ENCODE assay signal across 8 mouse cellular contexts in the genomic region with DNA sequence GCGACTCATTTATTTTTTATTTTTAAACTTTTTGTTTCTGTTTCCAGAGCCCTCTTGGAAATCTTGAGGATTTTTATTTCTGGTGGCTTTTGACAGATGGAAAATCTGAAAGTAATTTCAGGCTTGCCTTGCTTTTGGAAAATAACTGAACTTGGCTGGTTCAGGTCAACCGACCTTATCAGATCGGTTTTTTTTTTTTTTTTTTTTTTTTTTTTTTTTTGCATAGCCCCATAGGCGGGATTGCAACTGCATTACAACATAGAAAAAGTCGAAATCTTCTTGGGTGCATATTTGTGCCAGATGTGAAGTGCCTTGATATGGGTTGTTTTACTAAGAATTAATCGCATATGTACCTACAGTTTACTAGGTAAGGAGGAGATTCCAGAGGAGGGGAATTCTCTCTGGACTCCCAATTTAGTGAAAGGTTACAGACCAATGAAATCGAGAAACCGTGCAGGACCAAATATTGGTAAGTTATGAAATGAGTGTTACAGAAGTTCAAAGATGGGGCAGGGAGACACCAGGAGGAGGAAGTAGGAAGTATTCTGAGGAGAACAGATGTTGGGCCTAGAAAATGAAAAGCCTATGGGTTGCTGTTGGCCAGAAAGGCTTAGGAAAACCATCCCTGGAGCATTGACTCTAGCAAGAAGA. TPM values are rescaled to one million over a fixed set of nuclear protein-coding genes. Genes with fewer than 3 reads are reported as not detected.
DNase-seq lines count a peak whose midpoint lies in the region; ATAC-seq and TF ChIP-seq lines count a peak whose summit lies in the region.

No protein-coding gene starts in this region.

- H3K27me3 ChIP-seq in MEL (ENCODE audit: control insufficient read depth in 1 of 2, insufficient read depth in 2 of 2, low read length in 2 of 2) = no peaks in the 10 kb centered on the region
- no peaks in the 10 kb centered on the region for H3K27me3 ChIP-seq in forebrain, postnatal 0 days (ENCODE audit: insufficient read depth, low read length)
- no peaks in the 10 kb centered on the region for H3K27me3 ChIP-seq in limb, embryonic 15.5 days
- no peaks in the 10 kb centered on the region for H3K27me3 ChIP-seq in stomach, postnatal 0 days (ENCODE audit: control insufficient read depth, insufficient read depth, low read length)

- DNase-seq in kidney, adult 18-20 months = peak; percentile 6
- DNase-seq in kidney, postnatal 14 days = no peak
- peak; percentile 78 for DNase-seq in MEL (ENCODE audit: low read depth, low spot score)
- DNase-seq in forebrain, postnatal 0 days = no peak
- DNase-seq in stomach, postnatal 0 days (ENCODE audit: low spot score) = no peak
- DNase-seq in left cerebral cortex, postnatal 10 days (ENCODE audit: extremely low spot score in 1 of 2, low spot score in 2 of 2) = no peak

- TF ChIP-seq RAD21 in MEL (IDR thresholded peaks at IDR 0.05; ENCODE audit: low read depth, low read length) = no peak; the same call in 1 of the 2 replicates

- no peaks in the 10 kb centered on the region for H3K9me3 ChIP-seq in MEL (replicated peaks; ENCODE audit: insufficient read depth, low read length)
- no peaks in the 10 kb centered on the region for H3K9me3 ChIP-seq in forebrain, postnatal 0 days (ENCODE audit: low read length)
- no peaks in the 10 kb centered on the region for H3K9me3 ChIP-seq in limb, embryonic 15.5 days
- no peaks in the 10 kb centered on the region for H3K9me3 ChIP-seq in stomach, postnatal 0 days (ENCODE audit: control insufficient read depth, low read length)

- ATAC-seq in forebrain, postnatal 0 days = no peak
- ATAC-seq in limb, embryonic 15.5 days (ENCODE audit: insufficient number of reproducible peaks, low FRiP score, low TSS enrichment, low read depth) = no peak
- ATAC-seq in stomach, postnatal 0 days (ENCODE audit: low FRiP score, low TSS enrichment) = no peak
- ATAC-seq in erythroid progenitor cell, adult 5-6 weeks (replicated peaks; ENCODE audit: low FRiP score, poor library complexity, severe bottlenecking) = no peak

- TF ChIP-seq EP300 in MEL (IDR thresholded peaks at IDR 0.05; ENCODE audit: low read depth in 1 of 2, low read length in 2 of 2) = peak; percentile 55 to 62
- TF ChIP-seq EP300 in stomach, postnatal 0 days (optimal IDR thresholded peaks at IDR 0.05) = peak; percentile 32

- peak overlapping the region; percentile 100 for H3K27ac ChIP-seq in MEL (ENCODE audit: control insufficient read depth, low read depth, low read length)
- H3K27ac ChIP-seq in forebrain, postnatal 0 days (ENCODE audit: low read depth, low read length) = peak overlapping the region; percentile 98
- peak overlapping the region; percentile 98 for H3K27ac ChIP-seq in limb, embryonic 15.5 days
- H3K27ac ChIP-seq in stomach, postnatal 0 days (replicated peaks) = peak overlapping the region; percentile 100

- H3K79me2 ChIP-seq in MEL (ENCODE audit: control insufficient read depth, insufficient read depth, low read length, poor library complexity) = peaks cover 13% of the 10 kb centered on the region

- peak overlapping the region; percentile 96 for H3K9ac ChIP-seq in MEL (ENCODE audit: control insufficient read depth, low read depth, low read length, poor library complexity, severe bottlenecking)
- peak overlapping the region; percentile 100 for H3K9ac ChIP-seq in forebrain, postnatal 0 days
- H3K9ac ChIP-seq in limb, embryonic 15.5 days = peak overlapping the region; percentile 89
- peak overlapping the region; percentile 100 for H3K9ac ChIP-seq in stomach, postnatal 0 days (ENCODE audit: low read length)

- no peak for TF ChIP-seq POLR2A in MEL (IDR thresholded peaks at IDR 0.05; ENCODE audit: control insufficient read depth in 1 of 2, insufficient read depth in 1 of 2, low read depth in 1 of 2, low read length in 2 of 2, poor library complexity in 1 of 2)

- TF ChIP-seq CTCF in MEL (IDR thresholded peaks at IDR 0.05 in 2 of 3, conservative IDR thresholded peaks at IDR 0.05 in 1 of 3; ENCODE audit: control insufficient read depth in 1 of 3, insufficient read depth in 1 of 3, low read depth in 2 of 3, low read length in 3 of 3, poor library complexity in 1 of 3, severe bottlenecking in 1 of 3) = peak in 1 of 3 experiments; percentile 10; a peak in 1 of 6 replicates
- no peak for TF ChIP-seq CTCF in forebrain, postnatal 0 days (IDR thresholded peaks at IDR 0.05; ENCODE audit: low read depth)
- TF ChIP-seq CTCF in stomach, postnatal 0 days (IDR thresholded peaks at IDR 0.05; ENCODE audit: low read depth) = no peak; the same call in 1 of the 2 replicates

- peaks cover 0 to 34% of the 10 kb centered on the region in 2 experiments; a peak in 3 of 4 replicates for H3K36me3 ChIP-seq in MEL (ENCODE audit: control insufficient read depth in 1 of 2, insufficient read depth in 2 of 2, low read length in 2 of 2)
- H3K36me3 ChIP-seq in forebrain, postnatal 0 days (ENCODE audit: insufficient read depth) = no peaks in the 10 kb centered on the region
- no peaks in the 10 kb centered on the region for H3K36me3 ChIP-seq in limb, embryonic 15.5 days
- H3K36me3 ChIP-seq in stomach, postnatal 0 days (ENCODE audit: control insufficient read depth, insufficient read depth, low read length) = peaks cover 2% of the 10 kb centered on the region; the same call in 1 of the 2 replicates

- intact Hi-C loops in left cerebral cortex, postnatal 10 days (cut with DNase I) = no loop called here

- H3K4me3 ChIP-seq in MEL (ENCODE audit: control insufficient read depth in 1 of 2, insufficient read depth in 1 of 2, low read depth in 2 of 2, low read length in 2 of 2) = peak overlapping the region; percentile 96
- peak overlapping the region; percentile 94 for H3K4me3 ChIP-seq in forebrain, postnatal 0 days (ENCODE audit: low read depth, low read length)
- H3K4me3 ChIP-seq in limb, embryonic 15.5 days = peak overlapping the region; percentile 95
- peak overlapping the region; percentile 98 for H3K4me3 ChIP-seq in stomach, postnatal 0 days (ENCODE audit: low read depth, low read length)

- 22% methylated on average over 8 of the region's 8 CpGs for WGBS in forebrain, postnatal 0 days
- WGBS in limb, embryonic 15.5 days = 9% methylated on average over 8 of the region's 8 CpGs
- 20% methylated on average over 8 of the region's 8 CpGs for WGBS in stomach, postnatal 0 days

- H3K4me1 ChIP-seq in MEL (ENCODE audit: control insufficient read depth in 1 of 2, insufficient read depth in 2 of 2, low read length in 2 of 2) = peaks cover 10 to 26% of the 10 kb centered on the region in 2 experiments
- 0 out of 2 replicates have a peak, but pooled peaks cover 4% of the 10 kb centered on the region for H3K4me1 ChIP-seq in forebrain, postnatal 0 days (ENCODE audit: insufficient read depth)
- H3K4me1 ChIP-seq in limb, embryonic 15.5 days = peaks cover 12% of the 10 kb centered on the region
- H3K4me1 ChIP-seq in stomach, postnatal 0 days (replicated peaks; ENCODE audit: control insufficient read depth, insufficient read depth) = peaks cover 3% of the 10 kb centered on the region; the same call in 1 of the 2 replicates

- peak overlapping the region; percentile 55 for H3K4me2 ChIP-seq in forebrain, postnatal 0 days (ENCODE audit: low read depth)
- H3K4me2 ChIP-seq in limb, embryonic 15.5 days = peak overlapping the region; percentile 74
- peak overlapping the region; percentile 63 for H3K4me2 ChIP-seq in stomach, postnatal 0 days (replicated peaks; ENCODE audit: low read depth)

TF ChIP-seq in MEL, 35 proteins besides CTCF, POLR2A, EP300 and RAD21 (continues in another document):
- TF ChIP-seq ETS1 (IDR thresholded peaks at IDR 0.05; ENCODE audit: low read depth, low read length) (peak; percentile 80), BHLHE40 (IDR thresholded peaks at IDR 0.05; ENCODE audit: borderline replicate concordance, low read depth, low read length) (0 out of 2 replicates have a peak, but pooled peaks have one; percentile 13), MEF2A (IDR thresholded peaks at IDR 0.05; ENCODE audit: extremely low read depth, insufficient replicate concordance, low read depth, low read length, poor library complexity, severe bottlenecking) (no peak), MAFK (IDR thresholded peaks at IDR 0.05; ENCODE audit: borderline replicate concordance, low read depth, low read length) (0 out of 2 replicates have a peak, but pooled peaks have one; percentile 10), JUND (IDR thresholded peaks at IDR 0.05; ENCODE audit: low read depth, low read length) (0 out of 2 replicates have a peak, but pooled peaks have one; percentile 29), CHD1 (IDR thresholded peaks at IDR 0.05; ENCODE audit: low read depth, low read length) (peak; percentile 86), USF1 (IDR thresholded peaks at IDR 0.05; ENCODE audit: low read depth, low read length) (no peak), ZKSCAN1 (IDR thresholded peaks at IDR 0.05; ENCODE audit: low read depth, low read length) (peak; percentile 67; the same call in 1 of the 2 replicates), HCFC1 (IDR thresholded peaks at IDR 0.05; ENCODE audit: low read depth, low read length) (peak; percentile 62), POLR2AphosphoS5 (IDR thresholded peaks at IDR 0.05; ENCODE audit: borderline replicate concordance, low read depth, low read length) (no peak), ELF1 (IDR thresholded peaks at IDR 0.05; ENCODE audit: low read depth, low read length) (no peak; the same call in 1 of the 2 replicates), KAT2A (conservative IDR thresholded peaks at IDR 0.05; ENCODE audit: low read depth, low read length) (no peak; the same call in 1 of the 2 replicates), POLR2AphosphoS2 (IDR thresholded peaks at IDR 0.05; ENCODE audit: low read length) (peak; percentile 40; the same call in 1 of the 2 replicates), GABPA (IDR thresholded peaks at IDR 0.05; ENCODE audit: low read depth, low read length) (no peak), USF2 (IDR thresholded peaks at IDR 0.05; ENCODE audit: borderline replicate concordance in 1 of 2, insufficient read depth in 1 of 2, low read depth in 1 of 2, low read length in 2 of 2) (no peak), MAZ (IDR thresholded peaks at IDR 0.05; ENCODE audit: low read depth, low read length) (peak; percentile 32; the same call in 1 of the 2 replicates)

RNA-seq across cellular contexts. Expression of a gene that starts 1.7 kb away (rescaled TPM):
- total RNA-seq in MEL (2012; rRNA removed) = 9.2 and 12.6 TPM in 2 replicates
- 10 to 100 TPM; 15.5 to 80.4 TPM for polyA plus RNA-seq in MEL (2012; ENCODE audit: insufficient read depth in 1 of 2, insufficient read length in 2 of 2, low read depth in 1 of 2, low replicate concordance in 2 of 2, missing spikeins in 1 of 2)
- total RNA-seq in forebrain, postnatal 0 days (2014; rRNA removed) = 73.5 and 77.5 TPM in 2 replicates
- polyA plus RNA-seq in forebrain, postnatal 0 days (2015; fragmentation: Nextera tagmentation; extraction: Ambion mirVana) = 124 and 128 TPM in 2 replicates
- polyA plus RNA-seq in limb, embryonic 15.5 days (2015; fragmentation: Nextera tagmentation; extraction: Ambion mirVana) = 61.6 and 62.1 TPM in 2 replicates
- polyA plus RNA-seq in stomach, postnatal 0 days (2015; fragmentation: Nextera tagmentation; extraction: Ambion mirVana) = 67.3 and 69.5 TPM in 2 replicates
- total RNA-seq in left cerebral cortex, postnatal 10 days (2021) = 10 to 100 TPM; 49.3 to 53.5 TPM
- 109 and 112 TPM in 2 replicates for total RNA-seq in erythroid progenitor cell, adult 5-6 weeks (2015; ENCODE audit: low replicate concordance)
- 92.1 and 145 TPM in 2 replicates for total RNA-seq in erythroid progenitor cell, adult 5-6 weeks (2017; ENCODE audit: low replicate concordance)

Comparison
In these comparisons a context has a peak if more than half of its experiments do, and no peak if none do; other contexts are left out.
1. DNase-seq: peak in kidney, adult 18-20 months (single experiment) and MEL (single experiment); none in kidney, postnatal 14 days (single experiment), forebrain, postnatal 0 days (single experiment), stomach, postnatal 0 days (single experiment) and left cerebral cortex, postnatal 10 days (0 of 2).
2. Peak in every context shown above with its lines, with median percentiles within 50 percentile points of each other: H3K27ac ChIP-seq, H3K4me3 ChIP-seq, H3K9ac ChIP-seq and H3K4me2 ChIP-seq.